Mouse (Mus musculus) heart, embryonic 16.5 days (tissue): ENCODE measurements around the gene C77080. TPM values are rescaled to one million over a fixed set of nuclear protein-coding genes. Genes with fewer than 3 reads are reported as not detected.

Source experiments
- ATAC-seq: fragments of 200-750 bp; cut with Nextera tagmentation; replicated peaks from 2 replicates; pipeline ENCODE4 v1.8.0; 2017; ENCODE audit warnings: moderate number of reproducible peaks; ENCODE audit not compliant: insufficient read depth, low FRiP score; ENCODE audit errors: extremely low read depth
- H3K27ac ChIP-seq: fragments of 300-500 bp; sonication (generic); 2 replicates; pipeline ENCODE4 v1.5.1; 2014; ENCODE audit warnings: mild to moderate bottlenecking, low read length, control low read depth, moderate library complexity
- H3K27me3 ChIP-seq: fragments of 300-500 bp; sonication (generic); 2 replicates; pipeline ENCODE4 v1.6.1; 2014; ENCODE audit warnings: low read length, mixed read lengths; ENCODE audit not compliant: control insufficient read depth, insufficient read depth
- H3K36me3 ChIP-seq: fragments of 300-500 bp; sonication (generic); 2 replicates; pipeline ENCODE4 v1.6.1; 2014; ENCODE audit not compliant: control insufficient read depth, insufficient read depth
- H3K4me1 ChIP-seq: fragments of 300-500 bp; sonication (generic); 2 replicates; pipeline ENCODE4 v1.6.1; 2014; ENCODE audit warnings: low read length, mixed read lengths; ENCODE audit not compliant: control insufficient read depth, insufficient read depth
- H3K4me2 ChIP-seq: fragments of 300-500 bp; sonication (generic); 2 replicates; pipeline ENCODE4 v1.6.1; 2014; ENCODE audit warnings: low read depth, mild to moderate bottlenecking, control low read depth, low read length
- H3K4me3 ChIP-seq: fragments of 300-500 bp; sonication (generic); 2 replicates; pipeline ENCODE4 v1.5.1; 2014; ENCODE audit warnings: mild to moderate bottlenecking, control low read depth, low read length
- H3K9ac ChIP-seq: fragments of 300-500 bp; sonication (generic); 2 replicates; pipeline ENCODE4 v1.6.1; 2014; ENCODE audit warnings: low read length, control low read depth
- H3K9me3 ChIP-seq: fragments of 300-500 bp; sonication (generic); replicated peaks from 2 replicates; pipeline ENCODE4 v1.6.1; 2016; ENCODE audit warnings: low read length; ENCODE audit not compliant: control insufficient read depth
- WGBS: fragments of 180-500 bp; shearing (Covaris S2); extraction: QIAGEN DNeasy Blood & Tissue Kit; methylation state at CpG from one replicate; pipeline ENCODE4 v1.1.7; 2014; 5-methylcytosine and 5-hydroxymethylcytosine counted together
- polyA plus RNA-seq: library from polyadenylated mRNA; unstranded; fragments of >200 nt; fragmentation: Nextera tagmentation; extraction: Ambion mirVana; gene quantifications from 2 replicates; pipeline ENCODE4 v1.2.1, GENCODE M21; 2015

The C77080 gene
- 2.2 and 2.3 TPM in 2 replicates for polyA plus RNA-seq

DNA sequence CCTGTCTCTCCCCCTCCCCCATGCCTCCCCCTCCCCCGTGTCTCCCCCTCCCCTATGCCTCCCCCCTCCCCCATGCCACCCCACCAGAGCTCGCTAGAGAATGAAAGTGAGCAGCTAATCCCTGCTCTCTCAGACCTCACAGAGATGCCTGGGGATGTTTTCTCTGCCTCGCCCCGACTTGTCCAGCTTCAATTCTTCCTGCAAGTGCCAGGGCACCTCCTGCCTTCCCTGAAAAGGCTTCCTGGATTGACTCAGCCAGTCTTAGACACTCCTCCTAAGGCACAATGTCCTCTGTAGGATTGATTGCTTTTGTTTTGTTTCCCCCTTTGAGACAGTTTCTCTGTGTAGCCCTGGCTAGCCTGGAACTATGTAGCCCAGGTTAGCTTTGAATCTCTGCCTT lies at the start of gene C77080:
Gene C77080 (minus strand): TSS at position 209 of the 400 bp plus-strand sequence.
- no peak within 1 kb of the TSS for H3K9ac ChIP-seq
- peaks cover 24% of the 10 kb centered on the region for H3K4me1 ChIP-seq
- ATAC-seq, result no peak
- H3K4me3 ChIP-seq, result no peak within 1 kb of the TSS
- no peaks in the 10 kb centered on the region for H3K9me3 ChIP-seq
- H3K27ac ChIP-seq, result peak within 1 kb of the TSS; percentile 20; the same call in 1 of the 2 replicates
- 21% methylated on average over 2 of the region's 4 CpGs for WGBS
- no peak within 1 kb of the TSS for H3K4me2 ChIP-seq
- H3K27me3 ChIP-seq, result peaks cover 2% of the 10 kb centered on the region
- H3K36me3 ChIP-seq, result no peaks in the 10 kb centered on the region

DNA sequence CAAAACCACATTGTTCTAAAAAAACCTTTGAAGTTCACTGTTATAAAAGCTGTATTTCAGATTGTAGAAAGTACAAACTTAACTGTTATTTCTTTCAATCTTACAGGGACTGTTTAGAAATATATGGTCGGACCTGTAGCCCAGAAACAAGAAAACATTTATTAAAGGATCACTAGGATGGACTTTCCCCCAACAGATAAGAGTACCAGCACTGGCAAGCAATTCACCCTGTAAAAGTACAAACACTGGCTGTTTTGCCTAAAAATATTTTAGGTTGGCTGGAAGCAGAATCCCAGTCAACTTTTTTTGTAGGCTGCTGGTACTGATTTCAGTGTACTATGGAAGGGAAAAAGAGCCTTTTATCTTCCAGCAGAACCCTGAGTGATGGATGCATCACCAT lies 46.7 kb upstream of the C77080 start:
- Histone ChIP-seq H3K27me3 (no peaks in the 10 kb centered on the region), H3K36me3 (peaks cover 47% of the 10 kb centered on the region), H3K4me1 (peaks cover 6% of the 10 kb centered on the region), H3K27ac (no peak overlapping the region), H3K4me3 (no peak overlapping the region), H3K9me3 (no peaks in the 10 kb centered on the region), H3K4me2 (no peak overlapping the region), H3K9ac (no peak overlapping the region)
- WGBS, result 93% methylated on average over 1 of the region's 1 CpGs
- no peak for ATAC-seq

DNA sequence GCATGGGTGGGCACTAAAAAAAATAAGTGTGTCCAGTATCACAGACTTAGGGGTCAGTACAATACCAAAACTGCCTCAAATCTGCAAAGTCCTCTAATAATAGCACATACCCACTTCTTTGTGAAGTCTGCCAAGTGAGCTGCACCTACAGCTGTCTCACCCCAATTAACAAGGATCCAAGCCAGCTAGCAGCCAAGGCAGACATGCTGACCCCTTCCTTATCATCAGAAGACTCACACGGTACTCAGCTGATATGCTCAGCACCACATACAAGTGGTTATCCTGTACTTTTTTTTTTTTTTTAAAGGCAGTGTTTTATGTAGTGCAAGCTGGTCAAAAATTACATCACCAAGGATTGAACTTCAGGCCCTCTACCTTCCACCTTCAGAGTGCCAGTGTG lies 43.1 kb upstream of the C77080 start:
- 13% methylated on average over 1 of the region's 1 CpGs for WGBS
- peak overlapping the region; percentile 27; the same call in 1 of the 2 replicates for H3K27ac ChIP-seq

DNA sequence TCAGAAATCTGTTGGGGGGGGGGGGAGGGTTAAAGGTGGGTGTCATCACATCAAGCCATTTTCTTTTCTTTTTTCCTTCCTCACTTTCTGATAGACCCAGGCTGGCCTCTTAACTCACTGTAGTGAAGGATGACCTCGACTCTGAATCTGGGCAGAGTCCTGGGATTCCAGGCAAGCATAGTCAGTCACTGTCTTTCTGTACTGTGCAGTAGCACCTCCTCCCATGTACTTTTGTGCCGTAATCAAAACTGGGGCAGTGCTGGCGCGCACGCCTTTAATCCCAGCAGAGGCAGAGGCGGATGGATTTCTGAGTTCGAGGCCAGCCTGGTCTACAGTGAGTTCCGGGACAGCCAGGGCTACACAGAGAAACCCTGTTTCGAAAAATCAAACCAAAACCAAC lies 42.6 kb upstream of the C77080 start:
- peak overlapping the region; percentile 27; the same call in 1 of the 2 replicates for H3K27ac ChIP-seq
- no peak for ATAC-seq
- H3K4me3 ChIP-seq, result no peak overlapping the region
- no peak overlapping the region for H3K4me2 ChIP-seq
- peaks cover 9% of the 10 kb centered on the region for H3K4me1 ChIP-seq
- no peaks in the 10 kb centered on the region for H3K27me3 ChIP-seq
- H3K9ac ChIP-seq, result no peak overlapping the region
- 76% methylated on average over 9 of the region's 9 CpGs for WGBS
- H3K36me3 ChIP-seq, result peaks cover 25% of the 10 kb centered on the region
- H3K9me3 ChIP-seq, result no peaks in the 10 kb centered on the region

More for the DNA sequence above, 43.1 kb upstream of the C77080 start:
- ATAC-seq, result no peak
- Histone ChIP-seq H3K9me3 (no peaks in the 10 kb centered on the region), H3K4me2 (no peak overlapping the region), H3K36me3 (peaks cover 28% of the 10 kb centered on the region), H3K4me3 (no peak overlapping the region), H3K27me3 (no peaks in the 10 kb centered on the region), H3K4me1 (peaks cover 6% of the 10 kb centered on the region), H3K9ac (no peak overlapping the region)

DNA sequence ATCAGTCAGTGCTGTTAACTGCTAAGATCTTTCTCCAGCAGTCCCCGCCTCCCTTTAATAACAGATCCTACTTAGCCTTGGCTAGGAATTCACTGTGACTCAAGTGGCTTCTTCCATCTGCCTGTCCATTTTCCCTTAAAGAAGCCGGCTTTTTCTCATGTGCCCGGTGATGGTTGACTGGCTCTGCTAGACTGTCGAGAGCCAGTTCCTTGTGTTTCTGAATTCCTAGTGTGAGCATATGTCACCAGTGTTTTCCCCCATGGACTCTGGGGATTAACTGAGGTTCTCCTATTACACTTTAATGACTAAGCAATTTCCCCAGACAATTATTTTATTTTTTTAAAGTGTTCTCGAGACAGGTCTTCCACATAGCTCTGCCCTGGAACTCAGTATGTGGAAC lies 42.2 kb upstream of the C77080 start:
- WGBS, result 77% methylated on average over 5 of the region's 5 CpGs
- no peak for ATAC-seq
- H3K27ac ChIP-seq, result no peak overlapping the region

DNA sequence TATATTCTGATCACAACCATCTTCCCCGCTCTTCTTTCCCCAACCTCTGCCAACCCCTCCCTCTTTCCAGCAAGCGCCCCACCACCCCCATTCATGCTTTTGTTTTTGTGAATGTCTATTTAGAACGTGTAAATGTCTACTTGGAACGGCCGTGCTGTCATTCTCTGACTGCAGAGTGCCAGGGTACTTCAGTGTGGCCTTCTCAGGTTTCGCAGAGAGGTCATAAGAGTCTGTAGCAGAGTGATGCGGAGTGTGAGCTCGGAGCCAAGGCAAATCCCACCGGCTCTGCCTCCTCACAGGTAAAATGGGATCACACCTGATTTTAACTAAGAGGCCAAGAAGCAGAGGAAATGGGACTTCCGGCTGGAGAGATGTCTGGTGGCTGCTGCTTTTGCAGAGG lies 37.9 kb upstream of the C77080 start:
- Histone ChIP-seq H3K27me3 (no peaks in the 10 kb centered on the region), H3K36me3 (no peaks in the 10 kb centered on the region), H3K9ac (no peak overlapping the region), H3K4me1 (peaks cover 15% of the 10 kb centered on the region), H3K4me2 (no peak overlapping the region), H3K4me3 (no peak overlapping the region), H3K9me3 (no peaks in the 10 kb centered on the region), H3K27ac (no peak overlapping the region)
- WGBS, result 50% methylated on average over 10 of the region's 10 CpGs
- no peak for ATAC-seq

More for the DNA sequence above, 42.2 kb upstream of the C77080 start:
- Histone ChIP-seq H3K9ac (no peak overlapping the region), H3K9me3 (no peaks in the 10 kb centered on the region), H3K36me3 (peaks cover 21% of the 10 kb centered on the region), H3K27me3 (no peaks in the 10 kb centered on the region), H3K4me3 (no peak overlapping the region), H3K4me1 (peaks cover 9% of the 10 kb centered on the region), H3K4me2 (no peak overlapping the region)

- no peak overlapping the region for H3K4me2 ChIP-seq
- 30% methylated on average over 4 of the region's 4 CpGs for WGBS
- no peak for ATAC-seq
These were observed 36.5 kb upstream of the C77080 start for GRCm38 (mm10) chr4:129297724-129298123.

GRCm38 (mm10) chr4:129296066-129296465 lies 34.9 kb upstream of the C77080 start:
- peaks cover 15% of the 10 kb centered on the region for H3K4me1 ChIP-seq
- ATAC-seq, result peak; percentile 57; the same call in 1 of the 2 replicates
- H3K9me3 ChIP-seq, result no peaks in the 10 kb centered on the region
- no peak overlapping the region for H3K9ac ChIP-seq
- peak overlapping the region; percentile 7; the same call in 1 of the 2 replicates for H3K4me2 ChIP-seq
- H3K27ac ChIP-seq, result peak overlapping the region; percentile 48
- H3K4me3 ChIP-seq, result no peak overlapping the region
- 45% methylated on average over 7 of the region's 7 CpGs for whole genome bisulfite sequencing
- H3K36me3 ChIP-seq, result no peaks in the 10 kb centered on the region
- no peaks in the 10 kb centered on the region for H3K27me3 ChIP-seq

More at GRCm38 (mm10) chr4:129297724-129298123, 36.5 kb upstream of the C77080 start:
- Histone ChIP-seq H3K4me1 (peaks cover 15% of the 10 kb centered on the region), H3K27me3 (no peaks in the 10 kb centered on the region), H3K36me3 (no peaks in the 10 kb centered on the region), H3K9ac (no peak overlapping the region), H3K27ac (peak overlapping the region; percentile 25; the same call in 1 of the 2 replicates), H3K9me3 (no peaks in the 10 kb centered on the region), H3K4me3 (no peak overlapping the region)

DNA sequence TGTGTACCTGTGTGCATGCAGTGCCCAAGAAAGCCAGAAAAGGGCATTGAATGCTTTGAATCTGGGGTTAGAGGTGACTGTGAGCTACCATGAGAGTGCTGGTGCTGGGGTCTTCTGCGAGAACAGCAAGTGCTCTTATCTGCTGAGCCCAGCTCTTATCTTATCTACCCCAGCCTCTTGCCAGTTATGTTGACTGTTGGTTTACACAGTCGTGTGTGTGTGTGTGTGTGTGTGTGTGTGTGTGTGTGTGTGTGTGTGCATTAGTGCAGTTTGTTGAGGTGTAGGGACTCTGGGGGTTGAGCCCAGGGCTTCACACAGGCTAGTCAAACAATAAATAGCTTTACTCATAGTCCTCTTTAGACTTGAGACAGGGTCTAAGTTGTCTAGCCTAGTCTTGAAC lies 34.0 kb upstream of the C77080 start:
- 24% methylated on average over 2 of the region's 2 CpGs for whole genome bisulfite sequencing
- Histone ChIP-seq H3K36me3 (no peaks in the 10 kb centered on the region), H3K27ac (no peak overlapping the region), H3K4me3 (no peak overlapping the region), H3K4me1 (peaks cover 15% of the 10 kb centered on the region), H3K4me2 (no peak overlapping the region), H3K9ac (no peak overlapping the region), H3K27me3 (no peaks in the 10 kb centered on the region), H3K9me3 (no peaks in the 10 kb centered on the region)
- no peak for ATAC-seq
